Mouse (Mus musculus) liver, adult 2 months (tissue): ENCODE results near the gene Olfr1394. TPM values are rescaled to one million over a fixed set of nuclear protein-coding genes. Genes with fewer than 3 reads are reported as not detected.

Experiments used
- DNase-seq: peaks from one replicate; pipeline ENCODE4 v3.0.0-alpha.2; 2011; ENCODE audit warnings: low read depth, low spot score; ENCODE audit errors: extremely low read depth
- H3K27ac ChIP-seq: fragments of 200-500 bp; replicated peaks from 2 replicates; pipeline ENCODE4 v1.5.1; 2012; ENCODE audit warnings: low read depth, mild to moderate bottlenecking, control low read depth, inconsistent platforms, low read length; ENCODE audit not compliant: insufficient read depth
- H3K27me3 ChIP-seq: fragments of 200-500 bp; 2 replicates; pipeline ENCODE4 v1.6.1; 2012; ENCODE audit warnings: mild to moderate bottlenecking, moderate library complexity, low read length, inconsistent platforms; ENCODE audit not compliant: control insufficient read depth, insufficient read depth
- H3K36me3 ChIP-seq: fragments of 200-500 bp; 2 replicates; pipeline ENCODE4 v1.6.1; 2012; ENCODE audit warnings: low read length, inconsistent platforms; ENCODE audit not compliant: control insufficient read depth, insufficient read depth
- H3K4me1 ChIP-seq: fragments of 200-500 bp; 2 replicates; pipeline ENCODE4 v1.6.1; 2011; ENCODE audit warnings: low read length; ENCODE audit not compliant: control insufficient read depth, insufficient read depth
- H3K4me3 ChIP-seq: fragments of 200-500 bp; 2 replicates; pipeline ENCODE4 v1.5.1; 2011; ENCODE audit warnings: low read depth, mild to moderate bottlenecking, control low read depth, low read length, moderate library complexity; ENCODE audit not compliant: insufficient read depth
- H3K79me2 ChIP-seq: fragments of 200-500 bp; 2 replicates; pipeline ENCODE4 v1.6.1; 2012; ENCODE audit warnings: inconsistent platforms, mild to moderate bottlenecking, low read length, moderate library complexity; ENCODE audit not compliant: control insufficient read depth, insufficient read depth
- H3K9ac ChIP-seq: fragments of 200-500 bp; 2 replicates; pipeline ENCODE4 v1.6.1; 2012; ENCODE audit warnings: low read depth, mild to moderate bottlenecking, control low read depth, inconsistent platforms, low read length
- CTCF ChIP-seq: fragments of 200-500 bp; IDR thresholded peaks from 2 replicates; pipeline ENCODE4 v1.5.1; 2011; ENCODE audit warnings: low read depth, low read length, control low read depth
- POLR2A ChIP-seq: fragments of 200-500 bp; IDR thresholded peaks from 2 replicates; pipeline ENCODE4 v1.6.1; 2011; ENCODE audit warnings: low read length, control low read depth; ENCODE audit not compliant: insufficient read depth; ENCODE audit errors: extremely low read depth
- WGBS: fragments of 180-500 bp; shearing (Covaris S2); methylation state at CpG from one replicate; pipeline ENCODE4 v1.1.7; 2018; 5-methylcytosine and 5-hydroxymethylcytosine counted together
- polyA plus RNA-seq: library from polyadenylated mRNA; depleted of rRNA; stranded (reverse); fragments of >200 nt; gene quantifications from 2 replicates; pipeline ENCODE4 v1.2.3, GENCODE M21; 2012
- total RNA-seq: library from RNA; depleted of rRNA; stranded (reverse); fragments of >200 nt; gene quantifications from 2 replicates; pipeline ENCODE4 v1.2.3, GENCODE M21; 2014

The Olfr1394 gene
- total and polyA plus RNA-seq, 2 experiments: not detected

DNA sequence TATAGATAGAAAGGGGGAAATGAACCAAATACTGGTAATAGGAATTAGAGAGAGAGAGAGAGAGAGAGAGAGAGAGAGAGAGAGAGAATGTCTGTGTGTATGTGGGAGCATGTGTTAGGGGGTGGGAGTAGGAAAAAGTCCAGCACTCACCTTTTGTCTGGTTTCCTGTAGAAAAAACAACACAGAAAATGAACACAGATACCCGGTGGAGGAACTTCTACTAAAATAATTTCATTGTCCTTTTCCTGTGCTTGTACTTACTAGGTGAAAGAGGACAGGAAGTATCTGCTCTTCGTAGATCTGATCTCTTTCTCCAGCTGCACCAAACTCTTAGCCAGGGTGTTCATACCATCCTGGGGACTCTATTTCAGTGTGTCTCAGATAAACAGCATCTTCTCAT lies 40.0 kb upstream of the Olfr1394 start:
- Histone ChIP-seq H3K9ac (no peak overlapping the region), H3K27me3 (no peaks in the 10 kb centered on the region), H3K79me2 (no peaks in the 10 kb centered on the region), H3K4me3 (no peak overlapping the region), H3K4me1 (no peaks in the 10 kb centered on the region), H3K36me3 (no peaks in the 10 kb centered on the region), H3K27ac (no peak overlapping the region)
- WGBS: 72% methylated on average over 2 of the region's 2 CpGs
- DNase-seq: no peak
- TF ChIP-seq CTCF (no peak), POLR2A (no peak)

DNA sequence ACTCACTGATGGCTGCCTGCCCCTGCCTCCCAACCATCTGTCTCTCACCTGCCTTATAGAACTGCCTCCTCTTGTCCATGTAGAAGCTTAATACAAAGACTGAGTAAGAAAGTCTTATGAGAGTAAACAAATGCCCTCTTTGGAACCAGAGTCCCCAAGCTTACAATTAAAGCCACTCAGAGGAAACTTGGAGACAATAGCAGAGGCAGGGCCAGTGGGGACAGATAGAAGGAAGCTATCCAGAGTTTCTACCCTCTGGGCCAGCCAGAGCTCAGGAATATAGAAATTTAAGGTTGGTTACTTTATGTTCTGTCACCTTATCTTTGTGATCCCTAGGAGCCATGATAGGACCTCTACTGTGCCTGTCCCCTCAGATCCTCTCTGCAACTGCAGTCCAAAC lies 39.4 kb upstream of the Olfr1394 start, which contains the start of gene Olfr1396:
Gene Olfr1396 (minus strand): TSS at position 101 of the 400 bp plus-strand sequence.
- no peaks in the 10 kb centered on the region for H3K27me3 ChIP-seq
- no peaks in the 10 kb centered on the region for H3K36me3 ChIP-seq
- H3K79me2 ChIP-seq: no peaks in the 10 kb centered on the region
- no peak within 1 kb of the TSS for H3K4me3 ChIP-seq
- TF ChIP-seq CTCF: no peak
- TF ChIP-seq POLR2A: no peak
- no peak within 1 kb of the TSS for H3K9ac ChIP-seq
- no peaks in the 10 kb centered on the region for H3K4me1 ChIP-seq
- DNase-seq: no peak
- H3K27ac ChIP-seq: no peak within 1 kb of the TSS

DNA sequence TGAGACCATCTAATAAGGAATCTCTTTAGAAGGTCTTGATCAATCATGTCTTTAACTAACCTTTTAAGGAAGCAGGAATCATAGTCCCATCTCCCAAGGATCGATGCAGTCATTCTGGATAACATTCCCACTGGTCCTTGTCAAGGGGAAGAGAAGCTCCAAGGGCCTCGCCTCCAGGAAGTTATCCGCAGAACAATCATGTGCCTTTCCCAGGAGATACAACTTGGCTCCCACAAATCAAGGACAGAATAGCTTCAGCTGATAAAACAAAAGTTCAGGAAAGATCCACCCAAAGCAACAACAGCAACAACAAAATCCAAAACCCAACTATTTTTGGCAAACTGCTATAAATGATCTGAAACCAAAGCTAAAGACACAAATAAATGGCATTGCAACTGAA lies 34.5 kb upstream of the Olfr1394 start:
- Histone ChIP-seq H3K27ac (no peak overlapping the region), H3K27me3 (no peaks in the 10 kb centered on the region), H3K36me3 (no peaks in the 10 kb centered on the region), H3K9ac (no peak overlapping the region), H3K4me1 (no peaks in the 10 kb centered on the region), H3K4me3 (no peak overlapping the region), H3K79me2 (no peaks in the 10 kb centered on the region)
- DNase-seq: no peak
- 85% methylated on average over 3 of the region's 3 CpGs for WGBS
- no peak for TF ChIP-seq POLR2A
- no peak for TF ChIP-seq CTCF

DNA sequence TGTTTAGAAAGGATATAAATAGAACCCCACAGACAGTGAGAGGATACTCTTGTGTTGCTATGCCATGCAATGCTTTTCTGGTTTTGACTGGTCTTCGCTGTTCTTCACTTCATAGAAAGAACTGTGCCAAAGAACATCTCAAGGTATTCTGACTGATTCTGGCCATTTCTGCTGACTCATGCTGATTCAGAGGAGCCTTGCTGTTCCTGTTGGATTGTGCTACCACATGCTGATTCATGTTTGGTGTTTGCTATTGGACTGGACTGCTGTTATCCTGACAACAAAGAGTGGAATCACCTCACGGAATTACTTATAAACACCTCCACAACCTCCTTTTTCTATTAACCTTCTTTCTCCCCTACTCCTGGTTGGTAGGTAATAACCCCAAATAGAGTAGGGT lies 30.0 kb upstream of the Olfr1394 start:
- Histone ChIP-seq H3K27ac (no peak overlapping the region), H3K4me1 (no peaks in the 10 kb centered on the region), H3K36me3 (no peaks in the 10 kb centered on the region), H3K9ac (no peak overlapping the region), H3K79me2 (no peaks in the 10 kb centered on the region), H3K27me3 (no peaks in the 10 kb centered on the region), H3K4me3 (no peak overlapping the region)
- DNase-seq: no peak
- 92% methylated on average over 2 of the region's 2 CpGs for WGBS
- TF ChIP-seq CTCF (no peak), POLR2A (no peak)

DNA sequence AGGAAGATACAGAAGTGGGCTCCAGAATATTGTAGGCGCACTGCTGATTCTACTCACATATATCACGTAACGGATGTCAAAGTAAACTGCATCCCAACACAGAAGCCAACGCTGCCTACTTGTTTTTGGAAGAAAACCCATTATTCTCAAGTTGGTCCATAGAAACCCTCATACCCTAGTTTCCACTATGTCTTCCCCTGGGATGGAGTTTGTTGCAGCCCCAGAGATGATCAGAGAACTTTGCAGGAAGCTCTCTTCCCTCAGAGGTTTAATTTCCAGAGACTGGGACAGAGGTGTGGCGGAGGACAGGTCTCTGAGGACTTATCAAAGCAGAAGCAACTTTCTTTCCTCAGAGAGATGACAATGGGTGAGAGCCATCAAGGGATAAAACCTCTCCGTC lies 12.2 kb upstream of the Olfr1394 start, which contains the start of gene Olfr1395:
Gene Olfr1395 (plus strand): TSS at position 301 of the 400 bp plus-strand sequence.
- no peak for DNase-seq
- Histone ChIP-seq H3K4me3 (no peak within 1 kb of the TSS), H3K79me2 (no peaks in the 10 kb centered on the region), H3K9ac (no peak within 1 kb of the TSS), H3K36me3 (no peaks in the 10 kb centered on the region), H3K27me3 (no peaks in the 10 kb centered on the region), H3K4me1 (no peaks in the 10 kb centered on the region), H3K27ac (no peak within 1 kb of the TSS)
- 92% methylated on average over 6 of the region's 6 CpGs for WGBS
- TF ChIP-seq CTCF (no peak), POLR2A (no peak)

DNA sequence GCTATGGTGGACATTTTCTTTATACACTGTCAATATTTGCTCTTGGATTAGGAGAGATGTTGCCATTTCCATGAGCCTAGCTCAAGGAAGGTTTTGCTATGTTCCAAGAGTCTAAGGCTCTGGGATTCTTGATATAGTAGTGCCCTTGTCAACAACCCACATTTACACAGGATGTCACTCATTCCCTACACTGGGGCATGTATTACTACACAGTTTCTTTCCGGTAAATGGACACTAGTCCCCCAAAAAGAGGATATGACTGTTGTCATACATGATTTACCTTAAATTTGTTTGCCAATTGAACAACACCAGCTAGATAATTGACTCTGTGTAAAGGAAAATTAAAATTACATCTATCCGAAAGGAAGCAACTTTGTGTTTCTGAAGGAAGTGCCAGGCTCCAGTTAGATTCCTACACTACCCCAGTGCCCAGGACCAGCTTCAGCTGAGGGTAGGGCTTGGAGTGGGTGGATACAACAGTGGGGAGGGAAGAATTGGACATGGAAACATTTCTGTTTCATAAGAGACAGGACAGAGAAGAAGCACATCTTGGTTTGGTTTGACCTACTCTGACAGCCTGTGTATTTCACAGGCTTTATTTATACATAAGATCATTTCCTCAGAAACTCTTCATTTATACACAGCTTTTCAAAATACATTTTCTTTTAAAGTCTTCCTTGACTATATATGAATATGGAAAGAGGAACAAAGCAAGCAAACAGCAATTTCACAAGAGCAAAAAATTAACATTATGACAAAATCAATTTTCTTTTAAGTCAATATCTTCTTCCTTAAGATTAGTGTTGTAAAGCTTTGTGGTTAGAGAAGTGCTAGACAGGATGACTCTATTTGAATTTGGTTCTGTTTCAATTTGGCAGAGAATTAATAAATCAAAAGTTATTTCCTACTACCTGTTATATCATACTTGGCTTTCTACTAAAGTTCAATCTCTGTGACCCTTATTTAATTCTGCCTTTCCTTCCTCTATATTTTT lies 2.9 kb downstream of the Olfr1394 start:
- Histone ChIP-seq H3K27me3 (no peaks in the 10 kb centered on the region), H3K9ac (no peak overlapping the region), H3K36me3 (no peaks in the 10 kb centered on the region), H3K4me3 (no peak overlapping the region), H3K27ac (no peak overlapping the region), H3K4me1 (no peaks in the 10 kb centered on the region), H3K79me2 (no peaks in the 10 kb centered on the region)
- no peak for TF ChIP-seq CTCF
- no peak for TF ChIP-seq POLR2A
- no peak for DNase-seq
- 91% methylated on average over 2 of the region's 2 CpGs for WGBS
